Mouse (Mus musculus) lung, postnatal 14 days (tissue): ENCODE data around the gene Mvp.

Experiments used
- DNase-seq: peaks from one replicate; pipeline ENCODE4 v3.0.0; 2021

Mvp gene

DNA sequence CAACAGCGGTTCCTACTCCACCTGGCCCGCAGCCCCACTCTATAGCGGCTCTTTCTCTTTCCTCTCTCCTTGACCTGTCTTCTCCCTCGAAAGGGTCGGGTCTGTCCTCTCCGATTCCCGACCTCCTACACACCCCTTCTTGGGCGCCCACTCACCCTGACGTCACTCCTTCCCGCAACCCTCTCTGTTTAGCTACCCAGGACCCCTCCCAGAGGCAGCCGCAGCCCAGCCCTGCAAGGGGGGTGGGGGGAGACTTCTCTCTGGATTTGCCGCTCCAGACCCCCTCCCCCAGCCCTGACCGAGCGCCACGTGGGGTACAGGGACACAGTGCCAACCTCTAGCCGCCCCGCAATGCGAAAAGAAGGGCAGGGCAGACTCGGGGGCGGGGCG is 65.0 kb downstream of the Mvp start, which contains the start of gene Asphd1:
Gene Asphd1 (minus strand): TSS at position 180 of the 390 bp plus-strand sequence.
- no peak for DNase-seq

DNA sequence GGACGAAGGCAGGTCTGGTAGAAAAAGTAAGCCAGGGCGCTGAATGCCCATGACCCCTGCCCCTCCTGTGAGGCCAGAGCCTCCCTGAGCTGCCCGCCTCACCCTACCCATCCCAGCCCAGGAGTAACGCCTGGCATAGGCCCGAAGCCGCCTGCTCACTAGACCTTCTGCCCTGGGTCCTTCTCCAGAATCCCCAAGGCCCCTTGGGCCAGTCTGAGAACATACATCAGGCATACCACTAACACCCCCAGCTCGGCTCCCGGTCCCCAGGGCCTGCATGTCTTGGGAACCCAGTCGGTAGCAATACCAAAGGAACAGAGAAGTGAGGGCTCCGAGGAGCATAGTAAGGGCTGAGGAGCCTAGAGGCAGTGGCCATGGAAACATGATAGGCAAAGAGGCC is 65.8 kb downstream of the Mvp start:
- no peak for DNase-seq

DNA sequence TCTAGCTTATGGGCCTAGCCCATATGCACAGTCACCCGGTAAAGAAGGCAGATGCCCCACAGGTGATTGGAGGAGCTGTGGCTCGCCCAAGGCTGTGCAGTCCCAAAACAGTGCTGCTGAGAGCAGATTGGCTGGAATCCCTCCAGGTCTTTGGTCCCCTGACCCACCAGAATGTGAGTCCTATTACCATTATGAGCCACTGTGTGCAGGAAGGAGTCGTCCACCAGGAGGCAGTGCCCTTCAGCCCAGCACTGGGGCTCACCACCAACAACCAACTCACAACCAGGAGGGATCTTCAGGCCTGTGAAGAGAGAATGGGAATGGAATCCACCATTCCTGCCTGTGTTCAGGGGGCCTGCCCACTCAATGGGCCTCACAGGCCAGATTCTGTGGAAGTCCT is 67.9 kb downstream of the Mvp start:
- DNase-seq = peak; percentile 41

DNA sequence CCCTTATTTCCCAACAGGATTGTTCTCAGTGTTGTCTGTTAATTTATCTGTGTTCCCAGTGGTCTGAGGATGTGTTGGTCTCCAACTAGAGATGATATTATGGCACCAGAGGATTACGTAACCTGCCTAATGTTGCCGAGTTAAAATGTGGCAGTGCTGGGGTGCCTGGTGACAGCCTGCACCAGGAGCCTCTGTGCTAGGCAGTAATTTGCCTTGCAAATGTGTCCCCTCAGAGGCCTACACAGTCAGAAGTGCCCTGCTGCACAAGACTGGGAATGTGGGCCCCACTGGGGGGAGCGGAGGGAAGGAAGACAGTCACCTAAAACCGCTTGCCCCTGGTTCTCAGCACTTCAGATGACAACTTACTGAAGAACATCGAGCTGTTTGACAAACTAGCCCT is 72.6 kb downstream of the Mvp start:
- DNase-seq = no peak

- no peak for DNase-seq
Measured at GRCm38 (mm10) chr7:126941171-126941570, 73.2 kb downstream of the Mvp start.
